Mouse (Mus musculus): Measurements from ENCODE around the gene Ppp1r14a. TPM values are rescaled to one million over a fixed set of nuclear protein-coding genes. Genes with fewer than 3 reads are reported as not detected.

Gene Ppp1r14a
- polyA plus RNA-seq, 1 experiment from 2014 or later: 2.8 TPM

- H3K36me3 ChIP-seq (ENCODE audit: control insufficient read depth, insufficient read depth, low read length): peaks cover 7% of the 10 kb centered on the region; the same call in 1 of the 2 replicates
These were observed 27.1 kb downstream of the Ppp1r14a start for GRCm38 (mm10) chr7:29316137-29316734.

GRCm38 (mm10) chr7:29316976-29317375, 27.9 kb downstream of the Ppp1r14a start:
- Histone ChIP-seq H3K9me3 (ENCODE audit: control insufficient read depth, low read length) (no peaks in the 10 kb centered on the region), H3K9ac (ENCODE audit: low read depth, low read length) (peak overlapping the region; percentile 50), H3K4me2 (ENCODE audit: low read length) (peak overlapping the region; percentile 33), H3K4me3 (ENCODE audit: low read length) (no peak overlapping the region), H3K27ac (ENCODE audit: low read depth, low read length) (peak overlapping the region; percentile 90), H3K4me1 (ENCODE audit: control insufficient read depth, insufficient read depth, low read depth, low read length) (peaks cover 81% of the 10 kb centered on the region), H3K27me3 (replicated peaks; ENCODE audit: control insufficient read depth, insufficient read depth, low read length) (no peaks in the 10 kb centered on the region), H3K36me3 (ENCODE audit: control insufficient read depth, insufficient read depth, low read length) (no peaks in the 10 kb centered on the region)
- ATAC-seq: peak; percentile 1; the same call in 1 of the 2 replicates
- WGBS: 5% methylated on average over 10 of the region's 10 CpGs

More at GRCm38 (mm10) chr7:29316137-29316734, 27.1 kb downstream of the Ppp1r14a start:
- peak overlapping the region; percentile 55 for H3K9ac ChIP-seq (ENCODE audit: low read depth, low read length)
- peak overlapping the region; percentile 90 for H3K27ac ChIP-seq (ENCODE audit: low read depth, low read length)
- peaks cover 81% of the 10 kb centered on the region for H3K4me1 ChIP-seq (ENCODE audit: control insufficient read depth, insufficient read depth, low read depth, low read length)
- no peaks in the 10 kb centered on the region for H3K27me3 ChIP-seq (replicated peaks; ENCODE audit: control insufficient read depth, insufficient read depth, low read length)
- no peak for ATAC-seq
- 54% methylated on average over 16 of the region's 17 CpGs for WGBS
- H3K9me3 ChIP-seq (ENCODE audit: control insufficient read depth, low read length): no peaks in the 10 kb centered on the region
- no peak overlapping the region for H3K4me3 ChIP-seq (ENCODE audit: low read length)
- peak overlapping the region; percentile 12; the same call in 1 of the 2 replicates for H3K4me2 ChIP-seq (ENCODE audit: low read length)

DNA sequence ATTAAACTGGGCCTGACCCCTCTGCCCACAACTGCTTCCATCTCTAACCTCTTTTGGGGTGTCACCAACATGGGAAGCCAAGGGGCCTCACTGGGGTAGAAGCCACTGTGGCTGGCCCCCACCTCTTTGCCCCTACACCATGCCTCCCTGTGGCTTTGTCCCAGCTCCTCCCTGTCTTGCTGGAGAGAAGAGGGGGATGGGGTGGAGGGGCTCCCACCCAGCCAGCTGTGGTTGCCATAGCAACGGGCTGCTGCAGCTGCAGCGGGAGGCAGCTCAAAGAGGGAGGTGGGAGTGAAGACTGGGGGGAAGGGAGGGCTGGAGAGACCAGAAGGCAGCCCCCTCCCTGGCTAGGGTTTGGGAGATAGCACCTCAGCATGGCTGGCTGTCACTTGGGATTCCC, 28.4 kb downstream of the Ppp1r14a start:
- 0% methylated on average over 2 of the region's 2 CpGs for WGBS
- Histone ChIP-seq H3K27ac (ENCODE audit: low read depth, low read length) (peak overlapping the region; percentile 90), H3K4me3 (ENCODE audit: low read length) (no peak overlapping the region), H3K36me3 (ENCODE audit: control insufficient read depth, insufficient read depth, low read length) (peaks cover 2% of the 10 kb centered on the region; the same call in 1 of the 2 replicates), H3K27me3 (replicated peaks; ENCODE audit: control insufficient read depth, insufficient read depth, low read length) (no peaks in the 10 kb centered on the region), H3K4me1 (ENCODE audit: control insufficient read depth, insufficient read depth, low read depth, low read length) (peaks cover 80% of the 10 kb centered on the region), H3K4me2 (ENCODE audit: low read length) (peak overlapping the region; percentile 33), H3K9ac (ENCODE audit: low read depth, low read length) (peak overlapping the region; percentile 50), H3K9me3 (ENCODE audit: control insufficient read depth, low read length) (no peaks in the 10 kb centered on the region)
- peak; percentile 48 for ATAC-seq

DNA sequence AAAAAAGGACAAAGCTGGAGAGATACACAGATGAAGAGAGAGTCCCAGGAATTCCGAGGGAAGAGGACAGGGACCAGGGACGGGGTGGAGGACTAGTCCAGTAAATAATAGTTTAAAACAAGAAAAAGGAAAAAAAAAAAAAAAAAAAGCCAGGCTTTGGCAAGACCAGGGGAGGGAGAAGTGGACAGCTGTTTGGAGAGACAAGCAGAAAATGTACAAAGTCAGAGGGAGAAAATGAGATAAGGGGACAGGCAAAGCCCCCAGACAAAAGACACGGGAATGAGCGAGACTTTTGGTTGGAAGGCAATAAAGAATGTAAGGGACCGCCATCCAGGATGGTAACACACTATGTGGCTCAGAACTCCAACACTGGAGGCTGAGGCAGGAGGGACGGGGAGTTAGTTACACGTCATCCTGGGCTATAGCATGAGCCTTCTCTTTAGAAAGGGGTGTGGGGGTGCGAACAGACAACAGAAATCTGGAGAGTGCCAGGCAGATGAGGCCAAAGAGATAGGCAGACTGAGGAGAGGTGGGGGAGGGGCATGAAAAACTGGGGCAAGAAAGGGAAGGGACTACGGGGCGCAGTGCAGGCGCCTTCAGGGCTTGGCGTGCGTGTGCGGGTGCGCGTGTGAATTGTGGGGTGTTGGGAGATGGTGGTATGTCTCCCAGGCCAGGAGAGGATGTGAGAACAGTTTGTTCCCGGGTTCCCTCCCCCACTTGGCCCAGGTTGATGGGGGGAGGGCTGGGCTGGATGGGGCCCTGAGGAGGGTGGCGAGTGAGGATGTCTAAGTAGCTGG, 29.2 kb downstream of the Ppp1r14a start:
- Histone ChIP-seq H3K36me3 (ENCODE audit: control insufficient read depth, insufficient read depth, low read length) (peaks cover 7% of the 10 kb centered on the region; the same call in 1 of the 2 replicates), H3K27me3 (replicated peaks; ENCODE audit: control insufficient read depth, insufficient read depth, low read length) (no peaks in the 10 kb centered on the region), H3K4me3 (ENCODE audit: low read length) (no peak overlapping the region), H3K27ac (ENCODE audit: low read depth, low read length) (peak overlapping the region; percentile 90), H3K9me3 (ENCODE audit: control insufficient read depth, low read length) (no peaks in the 10 kb centered on the region), H3K9ac (ENCODE audit: low read depth, low read length) (no peak overlapping the region), H3K4me1 (ENCODE audit: control insufficient read depth, insufficient read depth, low read depth, low read length) (peaks cover 72% of the 10 kb centered on the region), H3K4me2 (ENCODE audit: low read length) (peak overlapping the region; percentile 43)
- 3% methylated on average over 18 of the region's 18 CpGs for WGBS
- ATAC-seq: 0 out of 2 replicates have a peak, but pooled peaks have one; percentile 7

DNA sequence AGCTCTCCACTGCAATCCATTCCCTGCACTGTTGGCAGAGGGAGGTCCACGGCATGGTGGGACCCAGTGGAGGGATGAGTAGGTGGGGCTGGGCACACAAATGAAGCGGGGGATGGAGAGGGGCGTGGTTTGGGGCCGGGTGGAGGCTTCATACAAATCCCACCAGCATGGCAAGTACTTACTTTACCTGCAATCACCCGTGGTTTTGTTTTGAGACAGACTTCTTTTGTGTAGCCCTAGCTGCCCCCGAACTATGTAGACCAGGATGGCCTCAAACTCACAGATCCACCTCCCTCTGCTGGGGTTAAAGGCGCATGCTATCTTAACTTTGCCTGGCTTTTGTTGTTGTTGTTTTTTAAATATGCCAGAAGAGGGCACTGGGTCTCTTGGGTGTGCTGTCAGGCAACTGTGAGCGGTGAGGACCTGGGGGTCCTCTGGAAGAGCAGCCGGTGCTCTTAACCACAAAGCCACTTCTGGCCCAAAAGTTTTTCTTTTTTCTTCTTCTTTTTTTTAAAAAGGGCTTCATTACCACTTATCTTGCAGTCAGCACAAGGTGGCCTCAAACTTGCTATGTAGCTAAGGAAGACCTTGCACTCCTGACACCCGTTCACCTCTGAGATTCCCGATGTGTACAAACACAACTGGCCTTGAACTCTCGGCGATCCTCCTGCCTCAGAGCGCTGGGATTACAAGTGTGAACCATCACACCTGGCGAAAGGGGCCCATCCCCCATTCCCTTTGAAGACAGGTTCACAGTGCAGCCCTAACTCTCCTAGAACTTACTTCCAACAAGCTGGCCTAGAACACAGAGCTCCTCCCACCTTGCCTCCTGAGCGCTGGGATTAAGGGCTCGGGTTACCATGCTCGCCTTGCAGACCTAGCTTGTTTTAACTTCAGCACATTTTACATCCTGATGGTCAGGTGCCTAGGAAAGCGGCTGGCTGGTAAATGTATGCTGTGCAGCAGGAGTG, 30.5 kb downstream of the Ppp1r14a start:
- Histone ChIP-seq H3K9me3 (ENCODE audit: control insufficient read depth, low read length) (no peaks in the 10 kb centered on the region), H3K36me3 (ENCODE audit: control insufficient read depth, insufficient read depth, low read length) (peaks cover 13% of the 10 kb centered on the region), H3K27me3 (replicated peaks; ENCODE audit: control insufficient read depth, insufficient read depth, low read length) (no peaks in the 10 kb centered on the region), H3K4me1 (ENCODE audit: control insufficient read depth, insufficient read depth, low read depth, low read length) (peaks cover 60% of the 10 kb centered on the region), H3K4me2 (ENCODE audit: low read length) (peak overlapping the region; percentile 43), H3K9ac (ENCODE audit: low read depth, low read length) (peak overlapping the region; percentile 2; the same call in 1 of the 2 replicates), H3K27ac (ENCODE audit: low read depth, low read length) (peak overlapping the region; percentile 90), H3K4me3 (ENCODE audit: low read length) (no peak overlapping the region)
- WGBS: 14% methylated on average over 19 of the region's 19 CpGs
- no peak for ATAC-seq

DNA sequence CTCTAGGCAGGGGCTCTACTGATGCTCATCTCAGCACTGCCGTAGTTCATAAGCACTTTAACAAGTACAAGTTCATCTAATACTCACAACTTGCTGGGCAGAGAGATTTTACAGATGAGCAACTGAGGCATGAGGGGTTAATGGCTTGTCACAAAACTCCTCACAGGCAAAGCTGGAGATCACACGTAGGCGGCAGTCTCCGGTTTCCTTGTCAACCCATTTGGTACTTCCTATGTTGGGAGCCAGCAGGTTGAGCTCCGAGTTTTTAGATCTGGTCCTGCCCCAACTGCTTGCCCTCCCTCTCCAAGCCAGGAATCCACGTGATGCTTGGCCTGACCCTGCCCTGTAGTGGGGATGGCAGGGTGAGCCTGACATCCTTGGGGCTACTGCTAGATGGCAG, 38.0 kb downstream of the Ppp1r14a start:
- Histone ChIP-seq H3K4me2 (ENCODE audit: low read length) (no peak overlapping the region), H3K9ac (ENCODE audit: low read depth, low read length) (no peak overlapping the region), H3K36me3 (ENCODE audit: control insufficient read depth, insufficient read depth, low read length) (peaks cover 41% of the 10 kb centered on the region), H3K4me3 (ENCODE audit: low read length) (no peak overlapping the region), H3K4me1 (ENCODE audit: control insufficient read depth, insufficient read depth, low read depth, low read length) (no peaks in the 10 kb centered on the region), H3K27ac (ENCODE audit: low read depth, low read length) (no peak overlapping the region), H3K9me3 (ENCODE audit: control insufficient read depth, low read length) (no peaks in the 10 kb centered on the region), H3K27me3 (replicated peaks; ENCODE audit: control insufficient read depth, insufficient read depth, low read length) (no peaks in the 10 kb centered on the region)
- ATAC-seq: no peak
- WGBS: 75% methylated on average over 6 of the region's 6 CpGs

DNA sequence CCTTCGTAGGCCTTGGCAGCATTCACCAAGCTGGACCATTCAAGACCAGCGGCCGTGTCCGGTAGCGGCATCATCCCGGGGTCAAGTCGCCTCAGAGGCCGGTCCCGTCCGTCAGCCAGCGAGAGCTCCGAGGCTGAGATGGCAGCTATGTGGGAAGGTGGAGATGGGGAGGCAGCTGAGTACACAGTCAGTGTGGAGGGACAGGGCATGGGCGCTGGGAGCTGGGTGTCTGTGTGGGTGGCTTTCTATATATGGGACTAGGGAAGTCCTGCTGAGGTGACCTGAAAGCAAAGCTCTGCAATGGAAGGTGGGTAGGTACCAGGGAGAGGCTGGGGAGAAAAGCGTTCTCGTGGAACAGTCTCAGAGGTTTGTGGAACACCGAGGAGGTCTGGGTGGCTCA, 39.9 kb downstream of the Ppp1r14a start:
- Histone ChIP-seq H3K27ac (ENCODE audit: low read depth, low read length) (no peak overlapping the region), H3K27me3 (replicated peaks; ENCODE audit: control insufficient read depth, insufficient read depth, low read length) (no peaks in the 10 kb centered on the region), H3K4me1 (ENCODE audit: control insufficient read depth, insufficient read depth, low read depth, low read length) (no peaks in the 10 kb centered on the region), H3K9me3 (ENCODE audit: control insufficient read depth, low read length) (no peaks in the 10 kb centered on the region), H3K4me2 (ENCODE audit: low read length) (no peak overlapping the region), H3K4me3 (ENCODE audit: low read length) (no peak overlapping the region), H3K36me3 (ENCODE audit: control insufficient read depth, insufficient read depth, low read length) (peaks cover 32% of the 10 kb centered on the region), H3K9ac (ENCODE audit: low read depth, low read length) (no peak overlapping the region)
- ATAC-seq: no peak
- 88% methylated on average over 16 of the region's 16 CpGs for WGBS

- Histone ChIP-seq H3K27me3 (replicated peaks; ENCODE audit: control insufficient read depth, insufficient read depth, low read length) (no peaks in the 10 kb centered on the region), H3K9ac (ENCODE audit: low read depth, low read length) (no peak overlapping the region), H3K36me3 (ENCODE audit: control insufficient read depth, insufficient read depth, low read length) (peaks cover 14% of the 10 kb centered on the region), H3K4me1 (ENCODE audit: control insufficient read depth, insufficient read depth, low read depth, low read length) (no peaks in the 10 kb centered on the region), H3K27ac (ENCODE audit: low read depth, low read length) (no peak overlapping the region), H3K4me3 (ENCODE audit: low read length) (no peak overlapping the region), H3K4me2 (ENCODE audit: low read length) (no peak overlapping the region), H3K9me3 (ENCODE audit: control insufficient read depth, low read length) (no peaks in the 10 kb centered on the region)
- no peak for ATAC-seq
- 57% methylated on average over 6 of the region's 7 CpGs for WGBS
These were observed 45.0 kb downstream of the Ppp1r14a start for GRCm38 (mm10) chr7:29334156-29334555.

All from hindbrain, embryonic 16.5 days (tissue).